ENCODE assay signal across 7 mouse cellular contexts in genomic region chr15:85810806-85811521, GRCm38 (mm10). TPM values are rescaled to one million over a fixed set of nuclear protein-coding genes. Genes with fewer than 3 reads are reported as not detected.
A peak's percentile ranks its signal among the peaks of the same experiment; 100 is the strongest.
DNase-seq lines count a peak whose midpoint lies in the region; ATAC-seq and TF ChIP-seq lines count a peak whose summit lies in the region.

No protein-coding gene starts in this region.

- WGBS in hindbrain, embryonic 10.5 days = 8% methylated on average over 36 of the region's 36 CpGs
- WGBS in lung, embryonic 14.5 days = 3% methylated on average over 36 of the region's 36 CpGs
- 1% methylated on average over 36 of the region's 36 CpGs for WGBS in olfactory bulb, adult 2 months

- H3K4me2 ChIP-seq in lung, embryonic 14.5 days = peak overlapping the region; percentile 88

- no peaks in the 10 kb centered on the region for H3K27me3 ChIP-seq in hindbrain, embryonic 10.5 days (ENCODE audit: insufficient read depth, poor library complexity, severe bottlenecking)
- no peaks in the 10 kb centered on the region for H3K27me3 ChIP-seq in lung, embryonic 14.5 days (ENCODE audit: insufficient read depth, low read length)

- H3K27ac ChIP-seq in hindbrain, embryonic 10.5 days = peak overlapping the region; percentile 95
- peak overlapping the region; percentile 75 for H3K27ac ChIP-seq in lung, embryonic 14.5 days (ENCODE audit: low read depth)
- peak overlapping the region; percentile 74 for H3K27ac ChIP-seq in olfactory bulb, adult 2 months (ENCODE audit: insufficient read depth, low read depth, low read length)

- H3K9me3 ChIP-seq in hindbrain, embryonic 10.5 days = peaks cover 7% of the 10 kb centered on the region; the same call in 1 of the 2 replicates
- no peaks in the 10 kb centered on the region for H3K9me3 ChIP-seq in lung, embryonic 14.5 days (ENCODE audit: low read depth, low read length)

- H3K4me1 ChIP-seq in hindbrain, embryonic 10.5 days (replicated peaks) = peaks cover 16% of the 10 kb centered on the region
- H3K4me1 ChIP-seq in lung, embryonic 14.5 days (ENCODE audit: insufficient read depth) = peaks cover 8% of the 10 kb centered on the region
- 0 out of 2 replicates have a peak, but pooled peaks cover 3% of the 10 kb centered on the region for H3K4me1 ChIP-seq in olfactory bulb, adult 2 months (ENCODE audit: control insufficient read depth, insufficient read depth, low read length)

- DNase-seq in NIH3T3 (ENCODE audit: low read depth) = peak; percentile 62
- peak; percentile 89 to 90 for DNase-seq in cerebellum, adult 18-20 months
- peak; percentile 3 for DNase-seq in forelimb bud, embryonic 11.5 days (ENCODE audit: low read depth, low spot score)
- DNase-seq in hindbrain, embryonic 10.5 days (ENCODE audit: low spot score) = no peak
- DNase-seq in layer of hippocampus, adult 9-11 months = peak; percentile 92
- peak; percentile 68 for DNase-seq in lung, embryonic 14.5 days

- no peaks in the 10 kb centered on the region for H3K36me3 ChIP-seq in hindbrain, embryonic 10.5 days
- no peaks in the 10 kb centered on the region for H3K36me3 ChIP-seq in lung, embryonic 14.5 days (ENCODE audit: insufficient read depth)

- TF ChIP-seq CTCF in lung, embryonic 14.5 days (IDR thresholded peaks at IDR 0.05; ENCODE audit: low read depth) = peak; percentile 32
- TF ChIP-seq CTCF in olfactory bulb, adult 2 months (IDR thresholded peaks at IDR 0.05; ENCODE audit: insufficient read depth, low read depth, low read length) = no peak

- ATAC-seq in lung, embryonic 14.5 days (ENCODE audit: insufficient read depth) = peak; percentile 91

- no peak for TF ChIP-seq POLR2A in olfactory bulb, adult 2 months (IDR thresholded peaks at IDR 0.05; ENCODE audit: insufficient read depth, low read depth, low read length)

- H3K4me3 ChIP-seq in hindbrain, embryonic 10.5 days = peak overlapping the region; percentile 85
- peak overlapping the region; percentile 81 for H3K4me3 ChIP-seq in lung, embryonic 14.5 days (ENCODE audit: low read depth, low read length)
- H3K4me3 ChIP-seq in olfactory bulb, adult 2 months (ENCODE audit: insufficient read depth, low read depth, low read length) = peak overlapping the region; percentile 73

- H3K9ac ChIP-seq in lung, embryonic 14.5 days = peak overlapping the region; percentile 82

RNA-seq across cellular contexts. Expression of gene Cdpf1, which starts 0.5 kb away (rescaled TPM):
- polyA plus RNA-seq in hindbrain, embryonic 10.5 days (2016; fragmentation: Nextera tagmentation; extraction: Ambion mirVana) = 30.9 and 31.6 TPM in 2 replicates
- polyA plus RNA-seq in lung, embryonic 14.5 days (2014; fragmentation: Nextera tagmentation; extraction: Ambion mirVana) = 26.8 and 31.2 TPM in 2 replicates
- not detected in 2 replicates for polyA plus RNA-seq in olfactory bulb, adult 2 months (2012; ENCODE audit: insufficient read depth, insufficient read length, low replicate concordance, missing spikeins)

RNA-seq across cellular contexts. Expression of gene Pkdrej, which starts 10.6 kb away (rescaled TPM):
- polyA plus RNA-seq in hindbrain, embryonic 10.5 days (2016; fragmentation: Nextera tagmentation; extraction: Ambion mirVana) = 0.04 TPM in 1 of 2 replicates, not detected in the other
- polyA plus RNA-seq in lung, embryonic 14.5 days (2014; fragmentation: Nextera tagmentation; extraction: Ambion mirVana) = 0.20 and 0.24 TPM in 2 replicates
- not detected in 2 replicates for polyA plus RNA-seq in olfactory bulb, adult 2 months (2012; ENCODE audit: insufficient read depth, insufficient read length, low replicate concordance, missing spikeins)

RNA-seq across cellular contexts. Expression of gene Ttc38, which starts 21.1 kb away (rescaled TPM):
- polyA plus RNA-seq in hindbrain, embryonic 10.5 days (2016; fragmentation: Nextera tagmentation; extraction: Ambion mirVana) = 2.9 and 3.0 TPM in 2 replicates
- 3.4 and 4.1 TPM in 2 replicates for polyA plus RNA-seq in lung, embryonic 14.5 days (2014; fragmentation: Nextera tagmentation; extraction: Ambion mirVana)
- polyA plus RNA-seq in olfactory bulb, adult 2 months (2012; ENCODE audit: insufficient read depth, insufficient read length, low replicate concordance, missing spikeins) = not detected in 2 replicates

RNA-seq across cellular contexts. Expression of gene Gtse1, which starts 48.6 kb away (rescaled TPM):
- 45.6 and 52.8 TPM in 2 replicates for polyA plus RNA-seq in hindbrain, embryonic 10.5 days (2016; fragmentation: Nextera tagmentation; extraction: Ambion mirVana)
- 35.4 and 36.2 TPM in 2 replicates for polyA plus RNA-seq in lung, embryonic 14.5 days (2014; fragmentation: Nextera tagmentation; extraction: Ambion mirVana)
- polyA plus RNA-seq in olfactory bulb, adult 2 months (2012; ENCODE audit: insufficient read depth, insufficient read length, low replicate concordance, missing spikeins) = not detected in 2 replicates

Comparison
In these comparisons a context has a peak if more than half of its experiments do, and no peak if none do; other contexts are left out.
1. RNA of gene Cdpf1, which starts 0.5 kb away (polyA plus RNA-seq): 30.9 to 31.6 TPM in hindbrain, embryonic 10.5 days and 26.8 to 31.2 TPM in lung, embryonic 14.5 days; not detected in olfactory bulb, adult 2 months; every median in the first group is over 10 times any median in the second.
2. Peak in every context shown above with its lines, with median percentiles within 50 percentile points of each other: H3K27ac ChIP-seq and H3K4me3 ChIP-seq.